Mouse (Mus musculus): ENCODE measurements around the gene Pld5. TPM values are rescaled to one million over a fixed set of nuclear protein-coding genes. Genes with fewer than 3 reads are reported as not detected.
"Not testable (repeated sequence)": the region's sequence is repeated elsewhere in the genome, so short reads cannot be mapped to it uniquely, and the experiment has no call there.

Pld5 gene
- total RNA-seq, 2 experiments from 2014 or later, result 0.12 to 0.29 TPM

DNA sequence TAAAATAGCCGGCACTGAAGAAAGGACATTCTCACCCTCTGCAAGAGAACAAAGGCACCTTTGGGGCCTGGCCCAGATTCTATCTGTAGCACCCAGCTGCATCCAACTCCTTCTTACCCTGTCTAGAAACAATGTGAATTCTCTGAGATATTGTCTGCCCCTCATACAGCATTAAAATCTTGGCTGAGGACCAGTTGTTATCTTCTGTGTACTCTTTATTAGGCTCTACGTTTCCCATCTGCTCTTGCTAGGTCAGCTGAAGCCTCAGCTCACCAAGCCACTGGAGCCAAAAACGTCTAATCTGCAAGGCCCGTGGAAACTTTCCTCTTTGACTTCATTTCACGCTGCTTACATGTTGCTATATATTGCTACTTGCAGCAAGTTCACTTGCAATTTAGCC, 228.1 kb downstream of the Pld5 start:
- intact Hi-C loops (cut with DNase I), result no loop called here
- DNase-seq, result peak; percentile 1 to 4

DNA sequence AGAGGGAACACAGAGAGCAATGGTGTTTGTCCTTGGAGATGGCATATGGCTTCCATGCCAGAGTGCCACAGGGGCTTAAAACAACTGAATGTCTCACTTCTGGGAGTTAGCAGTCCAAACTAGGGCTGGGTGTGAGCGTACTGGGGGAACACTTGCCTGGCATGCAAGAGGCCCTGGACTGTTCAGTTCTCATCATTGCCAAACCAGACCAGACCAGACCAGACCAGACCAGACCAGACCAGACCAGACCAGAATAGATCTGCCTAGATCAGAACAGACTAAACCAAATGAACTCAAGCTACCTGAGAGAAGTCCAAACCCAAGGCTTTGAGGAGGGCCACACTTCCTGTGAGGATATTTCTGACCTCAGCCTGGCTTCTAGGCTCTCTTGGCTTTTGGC, 228.7 kb downstream of the Pld5 start:
- peak in 1 of 2 experiments; percentile 1 for DNase-seq
- intact Hi-C loops (cut with DNase I), result no loop called here

DNA sequence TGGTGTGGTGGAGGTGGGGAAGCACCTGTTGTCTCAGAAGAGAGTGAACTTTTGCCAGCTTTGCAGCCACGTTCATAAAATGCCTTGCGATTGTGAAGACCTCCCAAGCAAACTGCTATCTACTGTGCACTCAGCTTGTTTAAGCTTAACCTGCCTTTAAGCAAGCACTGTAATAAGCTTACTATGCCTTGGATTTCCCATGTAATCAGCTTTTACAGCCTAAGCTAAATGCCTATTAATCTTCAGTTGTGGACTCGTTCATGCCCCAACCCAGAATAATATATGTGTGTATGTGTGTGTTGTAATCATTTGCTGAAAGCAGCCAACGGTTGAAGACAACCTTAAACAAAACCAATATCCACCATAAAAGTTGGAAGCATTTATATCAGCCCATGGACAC, 232.1 kb downstream of the Pld5 start:
- no peak for DNase-seq
- intact Hi-C loops (cut with DNase I), result no loop called here

DNA sequence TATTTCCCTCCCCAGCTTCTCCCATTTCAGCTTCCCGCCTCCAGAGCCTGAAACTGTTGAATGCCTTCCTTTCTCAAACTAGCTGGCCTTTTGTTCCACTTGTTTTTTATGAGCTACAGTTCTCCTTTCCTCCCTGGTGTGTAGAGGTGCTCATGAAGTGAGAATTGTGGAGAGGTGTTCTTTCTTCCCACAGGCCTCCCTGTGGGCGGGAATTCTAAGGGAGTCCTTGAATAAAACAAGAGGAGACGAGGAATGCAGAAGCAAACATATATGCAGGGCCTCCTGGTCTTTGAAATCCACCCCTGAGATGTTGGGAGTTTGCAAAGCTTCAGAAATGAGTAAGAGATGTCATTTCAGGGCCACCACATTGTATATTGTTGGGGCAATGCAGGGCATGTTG, 235.2 kb downstream of the Pld5 start:
- intact Hi-C loops (cut with DNase I), result no loop called here
- no peak for DNase-seq

DNA sequence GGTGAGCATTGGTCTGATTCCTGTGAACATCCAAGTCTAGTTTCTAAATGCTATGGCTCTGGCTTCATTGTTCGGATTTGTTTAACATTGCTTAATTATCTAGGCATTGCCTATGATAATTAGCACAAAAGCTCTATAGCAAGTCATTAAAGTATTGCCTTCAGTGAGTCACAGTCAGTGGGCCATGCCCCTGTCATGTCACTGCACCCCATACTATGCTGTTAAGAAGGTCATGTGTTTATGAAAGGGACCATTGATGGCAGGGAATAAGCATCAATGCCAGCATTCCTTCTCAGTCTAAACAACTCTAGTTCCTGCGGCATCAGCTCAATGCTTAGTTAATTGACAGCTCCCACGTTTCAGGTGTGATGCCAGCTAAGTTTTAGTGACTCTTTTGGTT, 239.1 kb downstream of the Pld5 start:
- no peak for DNase-seq
- intact Hi-C loops (cut with DNase I), result no loop called here

DNA sequence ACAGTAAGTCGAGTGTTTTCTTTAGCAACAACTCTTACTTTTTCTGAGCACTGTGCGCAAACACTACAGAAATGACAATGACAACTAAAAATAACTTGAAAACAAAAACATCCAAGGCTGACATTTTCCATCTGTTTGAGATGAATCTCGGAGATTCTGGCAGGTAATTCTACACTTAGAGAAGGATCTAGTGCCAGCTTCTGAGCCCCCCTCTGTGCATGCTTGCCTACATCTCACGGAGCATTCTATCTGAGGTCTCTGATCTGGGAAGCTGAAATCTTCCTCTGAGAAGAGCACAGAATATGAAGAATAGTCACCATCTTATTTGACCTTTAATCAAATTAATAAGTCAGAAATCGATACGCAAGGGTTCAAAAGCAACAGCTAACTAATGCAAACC, 240.4 kb downstream of the Pld5 start:
- intact Hi-C loops (cut with DNase I), result no loop called here
- no peak for DNase-seq

DNA sequence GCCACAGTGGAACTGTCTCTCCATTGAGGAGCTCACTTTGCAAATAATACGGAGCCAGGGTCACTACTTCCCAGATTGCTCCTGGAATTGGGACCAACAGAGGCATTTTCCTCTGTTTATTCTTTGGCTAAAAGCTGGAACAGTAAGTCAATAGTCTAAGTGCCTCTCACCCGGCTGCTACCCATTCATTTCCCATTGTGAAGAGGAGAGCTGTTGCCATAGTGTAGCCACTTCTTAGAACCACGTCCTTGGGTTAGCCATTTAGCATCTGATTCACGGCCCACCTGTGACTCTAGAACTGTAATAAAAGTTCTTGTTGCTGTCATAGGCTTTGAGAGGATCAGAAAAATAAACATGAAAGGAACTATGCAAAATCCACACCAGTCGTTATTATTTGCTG, 241.4 kb downstream of the Pld5 start:
- intact Hi-C loops (cut with DNase I), result no loop called here
- no peak for DNase-seq

DNA sequence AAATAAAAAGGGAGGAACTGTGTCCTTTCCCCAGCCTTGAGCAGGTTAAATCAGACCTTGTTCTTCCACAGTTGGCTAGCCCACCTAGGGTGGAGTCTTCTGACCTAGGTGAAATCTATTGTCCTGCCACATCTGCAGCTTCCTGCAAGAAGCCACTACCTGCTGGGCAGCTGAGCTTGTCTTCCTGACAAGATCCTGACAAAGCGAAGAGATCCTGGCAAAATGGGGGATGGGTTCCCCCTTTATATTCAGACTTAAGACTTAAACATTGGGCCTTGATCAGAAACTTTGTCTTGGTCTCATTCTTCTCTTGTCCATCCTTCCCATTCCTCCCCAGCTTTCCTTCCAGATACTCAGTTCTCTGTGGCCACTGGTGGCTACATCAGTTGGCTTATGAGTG, 246.0 kb downstream of the Pld5 start:
- intact Hi-C loops (cut with DNase I), result no loop called here
- no peak for DNase-seq

DNA sequence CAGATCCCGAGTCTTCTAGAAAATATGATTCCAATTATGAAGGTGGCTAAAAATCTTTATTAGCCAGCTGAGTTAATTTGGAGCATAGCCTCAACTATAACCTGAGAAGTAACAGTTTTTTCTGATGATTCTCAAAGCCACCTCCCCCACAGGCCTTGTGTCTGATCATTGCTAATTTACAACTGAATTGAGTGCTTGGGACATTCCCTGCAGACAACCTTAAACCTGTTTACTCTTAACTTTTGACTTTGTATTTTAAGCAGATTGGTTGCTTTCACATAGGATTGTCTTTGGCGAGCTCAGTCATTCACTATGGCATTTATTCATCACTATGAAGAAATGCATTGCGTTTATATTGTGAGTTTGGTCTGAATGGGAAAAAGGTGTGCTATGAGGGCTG, 246.7 kb downstream of the Pld5 start:
- DNase-seq, result no peak
- intact Hi-C loops (cut with DNase I), result no loop called here

DNA sequence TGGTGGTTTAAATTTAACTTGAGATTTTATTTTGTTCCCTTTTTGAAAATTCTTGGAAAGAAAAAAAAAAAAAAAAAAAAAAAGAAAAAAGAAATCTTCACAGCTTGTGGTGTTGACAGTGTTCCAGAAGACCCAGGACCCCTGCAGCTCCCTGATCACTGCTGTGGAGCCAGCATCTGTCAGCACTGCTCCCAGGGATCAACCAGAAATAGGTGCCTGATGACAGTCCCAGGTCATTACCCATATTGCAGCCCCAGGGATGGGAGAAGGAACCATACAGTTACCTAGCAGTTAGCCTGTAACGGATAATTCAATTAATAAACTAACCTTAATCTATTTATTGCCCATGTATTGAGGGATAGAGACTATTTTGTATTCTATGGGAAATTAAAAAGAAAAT, 250.6 kb downstream of the Pld5 start:
- intact Hi-C loops (cut with DNase I), result no loop called here

DNA sequence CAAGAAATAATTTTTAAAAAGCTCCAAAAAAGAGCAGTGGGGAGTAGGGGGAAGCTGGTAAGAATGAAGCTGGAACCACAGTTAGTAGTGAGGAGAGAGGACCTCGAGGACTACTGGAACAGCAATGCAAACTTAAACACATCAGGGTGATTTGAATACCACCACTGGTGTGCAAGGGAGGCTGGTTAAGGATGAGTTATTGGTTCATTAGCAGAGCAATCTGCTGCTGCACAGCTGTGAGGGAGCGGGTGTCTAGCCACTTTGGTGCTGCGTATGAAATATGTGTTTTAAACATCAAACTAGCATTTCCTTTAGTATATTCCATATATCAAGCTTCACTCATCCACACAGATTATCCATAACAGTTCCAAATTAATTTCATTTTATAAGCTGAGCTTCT, 256.6 kb downstream of the Pld5 start:
- no peak for DNase-seq
- intact Hi-C loops (cut with DNase I), result no loop called here

More for the DNA sequence above, 250.6 kb downstream of the Pld5 start:
- no peak for DNase-seq

DNA sequence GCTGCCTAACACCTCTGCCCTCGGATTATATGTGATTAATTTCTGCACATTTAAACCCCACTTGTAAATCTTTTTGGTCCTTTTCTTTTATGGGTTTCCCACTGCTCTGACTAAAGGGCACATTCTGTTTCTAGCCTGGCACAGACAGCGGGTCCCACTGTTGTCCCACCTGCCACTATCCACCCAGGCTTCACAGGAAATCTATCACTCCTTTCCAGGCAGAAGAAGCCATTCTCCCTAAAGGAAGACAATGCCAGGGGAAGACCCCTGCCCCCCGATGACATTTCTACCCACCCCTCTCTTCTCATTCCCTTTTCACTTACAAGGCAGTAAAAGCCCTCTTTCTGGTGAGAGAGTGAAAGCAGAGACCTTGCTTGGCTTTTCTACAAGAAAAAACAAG, 259.0 kb downstream of the Pld5 start:
- intact Hi-C loops (cut with DNase I), result no loop called here
- DNase-seq, result no peak

DNA sequence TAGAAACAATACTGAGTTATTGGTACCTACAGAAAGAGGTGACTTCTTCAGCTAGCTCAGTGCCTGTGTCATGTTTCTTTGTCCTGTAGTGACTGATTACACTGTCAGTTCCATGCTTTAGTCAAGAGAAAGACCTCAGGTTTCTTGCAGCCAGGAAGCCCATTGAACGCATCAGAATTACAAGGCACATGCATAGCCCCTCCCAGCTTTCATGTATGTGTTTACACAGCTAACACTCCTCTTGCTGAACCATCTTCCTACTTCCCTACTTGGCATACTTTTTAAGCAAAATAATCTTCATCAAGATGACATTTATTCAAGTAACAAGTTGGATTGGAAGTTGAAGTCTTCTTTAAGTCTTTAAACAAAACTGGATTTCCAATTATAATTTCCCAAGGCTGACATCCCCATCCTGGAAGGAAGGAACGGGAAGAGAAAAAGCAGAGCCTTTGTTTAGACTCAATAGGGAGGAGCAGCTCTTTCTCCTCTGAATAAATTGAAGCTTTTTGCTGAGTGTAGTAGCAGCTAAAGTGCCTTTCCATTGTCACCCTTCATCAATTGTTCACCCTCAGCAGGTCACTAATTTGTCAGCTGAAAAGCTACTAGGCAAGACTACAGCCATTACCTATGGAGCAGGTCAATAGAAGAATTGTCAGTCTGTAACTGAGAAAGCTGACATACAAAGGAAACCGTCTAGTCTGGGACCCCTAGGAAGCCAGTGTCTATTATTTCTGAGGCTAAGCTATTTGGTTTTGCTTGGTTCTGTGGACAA, 261.4 kb downstream of the Pld5 start:
- intact Hi-C loops (cut with DNase I), result no loop called here
- no peak for DNase-seq

DNA sequence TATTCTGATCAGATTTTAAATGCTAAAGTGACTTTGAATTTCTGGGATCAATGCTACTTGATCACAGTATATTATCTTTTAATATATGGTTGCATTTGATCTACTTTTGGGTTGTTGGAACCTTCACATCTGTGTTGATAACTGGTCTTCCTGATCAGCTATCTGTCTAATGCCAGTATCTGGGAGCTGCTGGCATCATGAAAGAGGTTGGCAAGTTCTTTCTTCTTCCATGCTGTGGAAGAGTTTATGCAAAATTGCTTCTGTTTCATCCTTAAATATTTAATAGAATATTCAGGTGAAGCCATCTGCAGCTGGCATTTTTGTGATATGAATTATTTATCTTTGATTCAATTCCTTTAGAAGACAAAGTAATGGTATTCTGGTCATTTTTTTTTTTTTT, 263.6 kb downstream of the Pld5 start:
- intact Hi-C loops (cut with DNase I), result no loop called here

DNA sequence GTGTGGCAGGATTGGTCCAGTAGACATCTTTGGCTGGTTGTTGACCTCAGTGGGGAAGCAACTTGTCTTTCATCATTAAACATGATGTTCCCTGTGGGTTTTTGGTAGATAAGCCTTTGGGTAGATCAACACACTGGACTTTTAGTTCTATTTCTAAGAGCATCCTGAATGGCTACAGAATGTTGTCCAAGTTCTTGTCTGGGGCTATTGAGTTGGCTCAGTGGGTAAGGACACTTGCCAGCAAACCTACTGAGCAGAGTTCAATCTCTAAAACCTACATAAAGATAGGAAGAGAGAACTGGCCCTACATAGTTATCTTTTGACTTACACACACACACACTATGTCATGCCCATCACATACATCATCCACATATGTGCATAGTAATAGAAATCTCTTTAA, 264.0 kb downstream of the Pld5 start:
- intact Hi-C loops (cut with DNase I), result no loop called here

More for the DNA sequence above, 263.6 kb downstream of the Pld5 start:
- no peak for DNase-seq

DNA sequence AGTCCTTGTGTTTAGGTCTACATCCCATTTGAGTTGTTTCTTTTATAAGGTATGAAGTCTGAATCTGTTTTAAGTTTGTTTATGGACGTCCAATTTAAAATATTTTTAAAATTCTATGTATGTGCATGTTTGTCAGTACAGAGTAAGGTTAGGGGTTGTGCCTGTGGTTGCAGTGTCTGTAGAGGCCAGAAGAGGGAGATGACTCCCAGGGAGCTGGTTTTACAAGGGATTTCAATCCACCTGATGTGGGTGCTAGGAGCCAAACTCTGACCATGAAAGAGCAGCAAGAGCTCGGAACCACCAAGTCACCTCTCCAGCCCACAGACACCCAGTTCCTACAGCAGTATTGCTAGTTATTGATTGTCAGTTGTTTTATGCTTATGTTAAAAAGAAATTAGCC, 266.7 kb downstream of the Pld5 start:
- intact Hi-C loops (cut with DNase I), result no loop called here

More for the DNA sequence above, 264.0 kb downstream of the Pld5 start:
- DNase-seq, result no peak

DNA sequence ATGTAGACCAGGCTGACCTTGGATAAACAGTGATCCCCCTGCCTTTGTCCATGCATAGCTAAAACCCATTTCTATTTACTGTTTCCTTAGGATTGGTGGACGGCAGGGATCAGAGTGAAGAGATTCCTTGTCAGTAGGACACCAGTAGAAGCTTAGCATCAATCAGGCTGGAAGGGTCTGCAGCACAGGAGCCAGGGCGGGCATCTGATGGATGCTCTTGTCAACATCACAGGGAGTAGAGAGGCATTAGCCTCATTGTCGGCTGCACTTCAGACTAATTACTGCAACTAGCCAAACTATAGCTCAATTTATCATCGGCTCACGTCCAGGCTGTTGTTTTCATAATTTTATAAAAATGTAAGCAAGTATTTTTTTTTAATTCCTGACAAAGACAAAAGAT, 274.5 kb downstream of the Pld5 start:
- no peak for DNase-seq
- intact Hi-C loops (cut with DNase I), result no loop called here

More for the DNA sequence above, 266.7 kb downstream of the Pld5 start:
- DNase-seq, result no peak

DNA sequence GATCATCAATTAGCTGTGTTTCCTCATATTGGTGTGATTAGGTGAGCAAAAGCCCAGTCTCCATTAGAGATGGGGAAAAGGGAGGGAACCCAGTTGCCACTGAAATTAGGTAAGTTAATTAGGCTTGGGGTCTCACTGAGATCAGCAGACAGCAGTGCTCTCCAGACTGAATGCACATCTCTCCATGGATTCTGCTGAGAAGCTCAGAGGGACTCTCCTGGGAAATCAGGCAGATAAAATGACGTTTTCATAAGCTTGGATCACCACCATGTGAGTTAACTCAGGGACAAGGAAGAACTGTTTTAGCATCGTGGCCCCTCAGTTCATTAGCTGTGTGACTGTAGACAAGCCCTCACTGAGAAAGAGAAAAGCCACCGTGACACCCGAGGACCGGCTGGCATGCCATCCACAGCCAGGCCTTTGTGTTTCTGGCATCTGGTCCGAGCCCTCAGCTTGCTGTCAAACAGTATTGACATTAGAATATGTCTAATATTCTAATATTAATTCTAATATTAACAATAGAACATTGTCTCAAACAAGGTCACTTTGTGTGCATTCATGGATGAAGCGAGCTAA, 277.9 kb downstream of the Pld5 start:
- DNase-seq, result no peak
- intact Hi-C loops (cut with DNase I), result no loop called here

DNA sequence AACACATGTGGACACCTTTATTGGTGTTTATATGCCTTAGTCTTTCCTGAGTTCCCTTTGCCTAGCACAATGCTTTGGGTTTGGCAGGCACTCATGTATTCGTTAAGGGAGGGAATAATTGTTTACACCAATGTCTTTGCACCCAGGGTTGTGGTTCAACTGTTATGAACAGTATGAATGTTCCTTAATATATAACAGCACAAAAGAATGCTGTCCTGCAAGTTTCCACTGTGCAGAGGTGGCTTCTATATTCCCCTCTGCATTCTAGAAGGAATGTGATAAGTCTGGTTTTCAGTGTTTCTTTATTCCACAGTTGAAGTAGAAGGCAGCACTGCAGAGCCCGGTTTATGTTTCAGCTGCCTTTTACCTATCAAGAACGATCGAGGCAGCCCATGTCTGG, 286.2 kb downstream of the Pld5 start:
- intact Hi-C loops (cut with DNase I), result no loop called here
- DNase-seq, result no peak

DNA sequence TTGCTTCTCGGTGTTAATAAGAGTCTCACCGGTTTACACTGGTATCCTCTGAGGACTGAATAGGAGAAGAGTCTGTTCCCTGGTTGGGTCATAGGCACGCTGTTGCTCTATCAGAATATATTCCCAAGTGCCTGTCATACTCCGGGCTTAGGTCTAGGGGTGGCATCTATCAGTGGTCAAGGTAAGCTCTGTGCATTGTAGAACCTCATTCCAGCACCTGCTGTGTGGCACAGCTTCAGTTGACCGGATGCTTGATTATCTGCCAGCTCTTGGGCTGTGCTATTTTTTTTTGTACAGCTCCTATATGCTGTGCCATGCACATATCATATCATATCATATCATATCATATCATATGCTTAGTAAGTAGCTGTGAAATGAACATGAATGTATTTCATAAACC, 286.7 kb downstream of the Pld5 start:
- no peak for DNase-seq
- intact Hi-C loops (cut with DNase I), result no loop called here

DNA sequence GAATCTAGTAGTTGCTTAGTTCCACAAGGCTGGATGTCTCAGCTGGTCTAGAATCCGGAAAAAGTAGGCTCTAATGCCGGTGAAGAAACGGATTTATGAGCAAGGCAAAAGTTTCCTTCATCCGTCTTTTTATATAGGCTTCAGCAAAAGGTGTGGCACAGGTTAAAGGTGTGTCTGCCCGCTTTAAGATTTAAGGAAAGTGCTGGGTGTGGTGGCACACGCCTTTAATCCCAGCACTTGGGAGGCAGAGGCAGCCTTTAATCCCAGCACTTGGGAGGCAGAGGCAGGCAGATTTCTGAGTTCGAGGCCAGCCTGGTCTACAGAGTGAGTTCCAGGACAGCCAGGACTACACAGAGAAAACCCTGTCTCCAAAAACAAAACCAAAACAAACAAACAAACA, 296.1 kb downstream of the Pld5 start, which contains the start of gene Rbm8a2:
Gene Rbm8a2, minus strand, starts transcription at position 101 of the 400 bp plus-strand sequence.
- intact Hi-C loops (cut with DNase I); DNase-seq: not testable (repeated sequence)

DNA sequence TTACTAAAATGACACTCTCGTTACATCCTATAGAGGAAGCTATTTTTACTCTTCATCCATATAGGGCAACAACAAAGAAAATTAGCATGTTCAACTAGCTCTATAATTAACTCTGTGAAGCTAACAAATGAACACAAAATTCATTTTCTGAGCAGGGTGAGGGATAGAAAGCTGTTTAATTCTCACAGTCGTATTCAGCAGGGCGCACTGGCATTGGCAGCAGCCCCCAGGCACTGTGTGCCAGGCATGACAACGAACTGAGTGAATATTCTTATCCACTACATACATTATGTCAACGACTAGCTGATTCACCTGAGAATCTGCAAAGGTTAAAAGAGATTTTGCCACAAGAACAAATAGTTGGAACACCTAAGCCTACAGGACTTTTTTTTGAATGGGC, 304.4 kb downstream of the Pld5 start:
- no peak for DNase-seq
- intact Hi-C loops (cut with DNase I), result no loop called here
